Comparison of ENCODE assay signal across 8 mouse cellular contexts in genomic region chr9:43743647-43744137, GRCm38 (mm10). TPM values are rescaled to one million over a fixed set of nuclear protein-coding genes. Genes with fewer than 3 reads are reported as not detected.
DNase-seq lines count a peak whose midpoint lies in the region; ATAC-seq and TF ChIP-seq lines count a peak whose summit lies in the region.

TSS of gene Nectin1 (plus strand) at chr9:43743984.

- H3K9me3 ChIP-seq in intestine, embryonic 14.5 days (ENCODE audit: control insufficient read depth, low read length), result no peaks in the 10 kb centered on the region

- no peaks in the 10 kb centered on the region for H3K36me3 ChIP-seq in intestine, embryonic 14.5 days (ENCODE audit: control insufficient read depth, insufficient read depth, low read length)

- H3K4me3 ChIP-seq in cortical plate, adult 2 months (ENCODE audit: insufficient read depth, low read length), result peak within 1 kb of the TSS; percentile 63
- peak within 1 kb of the TSS; percentile 75 for H3K4me3 ChIP-seq in intestine, embryonic 14.5 days (ENCODE audit: low read depth, low read length)

- intact Hi-C loops in left cerebral cortex, postnatal 10 days (cut with DNase I), result loop anchor here (5.0 kb wide), 3 partner anchors 179 to 401 kb away; no protein-coding TSS in a partner anchor

- peaks cover 1% of the 10 kb centered on the region; the same call in 1 of the 2 replicates for H3K4me1 ChIP-seq in cortical plate, adult 2 months (ENCODE audit: control insufficient read depth, insufficient read depth, low read length)
- H3K4me1 ChIP-seq in intestine, embryonic 14.5 days (replicated peaks; ENCODE audit: control insufficient read depth, insufficient read depth, low read length), result peaks cover 28% of the 10 kb centered on the region

- H3K27me3 ChIP-seq in intestine, embryonic 14.5 days (replicated peaks; ENCODE audit: control insufficient read depth, insufficient read depth, low read length), result no peaks in the 10 kb centered on the region

- peak within 1 kb of the TSS; percentile 89 for H3K4me2 ChIP-seq in intestine, embryonic 14.5 days (ENCODE audit: low read length)

- under 1% methylated on average over 45 of the region's 51 CpGs for WGBS in intestine, embryonic 14.5 days

- TF ChIP-seq CTCF in cortical plate, adult 2 months (IDR thresholded peaks at IDR 0.05; ENCODE audit: extremely low read depth, insufficient read depth, low read length), result peak; percentile 48

- peak within 1 kb of the TSS; percentile 86; the same call in 1 of the 2 replicates for H3K27ac ChIP-seq in cortical plate, adult 2 months (ENCODE audit: insufficient read depth, low read length)
- peak within 1 kb of the TSS; percentile 94 for H3K27ac ChIP-seq in intestine, embryonic 14.5 days (ENCODE audit: low read depth)

- DNase-seq in adipocyte (ENCODE audit: low spot score), result peak; percentile 84
- DNase-seq in gastrocnemius, postnatal 25 days, result peak; percentile 85
- DNase-seq in intestine, embryonic 14.5 days (ENCODE audit: low spot score), result peak; percentile 97
- DNase-seq in left cerebral cortex, postnatal 10 days (ENCODE audit: extremely low spot score in 1 of 2, low spot score in 2 of 2), result peak; percentile 87 to 92
- DNase-seq in right cerebral cortex, postnatal 14 days, result peak; percentile 83
- peak; percentile 84 for DNase-seq in urinary bladder, postnatal 25 days (ENCODE audit: low spot score)

- ATAC-seq in intestine, embryonic 14.5 days (replicated peaks; ENCODE audit: low FRiP score, low TSS enrichment, low read depth), result peak; percentile 87
- ATAC-seq in megakaryocyte-erythroid progenitor cell, adult 5-6 weeks (replicated peaks; ENCODE audit: low FRiP score, low TSS enrichment, poor library complexity, severe bottlenecking), result peak; percentile 82

- TF ChIP-seq POLR2A in cortical plate, adult 2 months (IDR thresholded peaks at IDR 0.05; ENCODE audit: extremely low read depth, insufficient read depth, low read length), result peak; percentile 85

- peak within 1 kb of the TSS; percentile 88 for H3K9ac ChIP-seq in intestine, embryonic 14.5 days (ENCODE audit: low read length)

RNA-seq across cellular contexts. Expression of gene Nectin1, which starts in this region (rescaled TPM):
- 19.0 and 19.2 TPM in 2 replicates for polyA plus RNA-seq in cortical plate, adult 2 months (2012; rRNA removed)
- 1 to 10 TPM; 2.1 to 2.6 TPM for total RNA-seq in gastrocnemius, postnatal 25 days (2021)
- polyA plus RNA-seq in intestine, embryonic 14.5 days (2014; fragmentation: Nextera tagmentation; extraction: Ambion mirVana), result 5.9 and 6.2 TPM in 2 replicates
- 100 to 1,000 TPM in 1 of 2 experiments, 10 to 100 TPM in 1; 99.6 to 104 TPM for total RNA-seq in left cerebral cortex, postnatal 10 days (2021)
- 2.5 and 3.0 TPM in 2 replicates for total RNA-seq in megakaryocyte-erythroid progenitor cell, adult 5-6 weeks (2014; fragmentation: Nextera tagmentation)
- total RNA-seq in megakaryocyte-erythroid progenitor cell, adult 5-6 weeks (2017), result 0.94 and 1.8 TPM in 2 replicates

Comparison
In these comparisons a context has a peak if more than half of its experiments do, and no peak if none do; other contexts are left out.
1. Peak in every context shown above with its lines: DNase-seq, ATAC-seq, H3K4me3 ChIP-seq and H3K27ac ChIP-seq.
2. RNA of gene Nectin1 (total RNA-seq): 99.6 to 104 TPM in left cerebral cortex, postnatal 10 days; 2.1 to 2.6 TPM in gastrocnemius, postnatal 25 days and 0.94 to 3.0 TPM in megakaryocyte-erythroid progenitor cell, adult 5-6 weeks; every median in the first group is over 10 times any median in the second.